Mouse (Mus musculus) erythroblast, embryonic 14.5 days (primary cell): ENCODE data around the gene Tns1. TPM values are rescaled to one million over a fixed set of nuclear protein-coding genes. Genes with fewer than 3 reads are reported as not detected.

Experiments used
- H3K27me3 ChIP-seq: 2 replicates; pipeline ENCODE4 v1.6.1; 2012; ENCODE audit warnings: inconsistent platforms; ENCODE audit not compliant: control insufficient read depth
- H3K36me3 ChIP-seq: 2 replicates; pipeline ENCODE4 v1.6.1; 2012; ENCODE audit warnings: mild to moderate bottlenecking, inconsistent platforms; ENCODE audit not compliant: control insufficient read depth
- H3K4me1 ChIP-seq: 2 replicates; pipeline ENCODE4 v1.6.1; 2012; ENCODE audit warnings: inconsistent platforms; ENCODE audit not compliant: control insufficient read depth
- H3K4me3 ChIP-seq: replicated peaks from 2 replicates; pipeline ENCODE3; 2012; ENCODE audit warnings: moderate library complexity, mild to moderate bottlenecking, inconsistent platforms
- H3K9me3 ChIP-seq: 2 replicates; pipeline ENCODE4 v1.6.1; 2012; ENCODE audit warnings: low read length, inconsistent platforms, mixed read lengths; ENCODE audit not compliant: control insufficient read depth
- GATA1 ChIP-seq: IDR thresholded peaks from 2 replicates; pipeline ENCODE4 v1.6.1; 2012; ENCODE audit warnings: low read length, inconsistent platforms, mixed read lengths
- TAL1 ChIP-seq: IDR thresholded peaks from 3 replicates; pipeline ENCODE4 v1.6.1; 2012; ENCODE audit warnings: low read length, inconsistent platforms, mixed read lengths
- polyA plus RNA-seq: library from polyadenylated mRNA; stranded (reverse); fragments of >175 nt; gene quantifications from 2 replicates; pipeline ENCODE4 v1.2.3, GENCODE M21; 2012

Gene Tns1
- polyA plus RNA-seq, 1 experiment = 3.6 TPM

DNA sequence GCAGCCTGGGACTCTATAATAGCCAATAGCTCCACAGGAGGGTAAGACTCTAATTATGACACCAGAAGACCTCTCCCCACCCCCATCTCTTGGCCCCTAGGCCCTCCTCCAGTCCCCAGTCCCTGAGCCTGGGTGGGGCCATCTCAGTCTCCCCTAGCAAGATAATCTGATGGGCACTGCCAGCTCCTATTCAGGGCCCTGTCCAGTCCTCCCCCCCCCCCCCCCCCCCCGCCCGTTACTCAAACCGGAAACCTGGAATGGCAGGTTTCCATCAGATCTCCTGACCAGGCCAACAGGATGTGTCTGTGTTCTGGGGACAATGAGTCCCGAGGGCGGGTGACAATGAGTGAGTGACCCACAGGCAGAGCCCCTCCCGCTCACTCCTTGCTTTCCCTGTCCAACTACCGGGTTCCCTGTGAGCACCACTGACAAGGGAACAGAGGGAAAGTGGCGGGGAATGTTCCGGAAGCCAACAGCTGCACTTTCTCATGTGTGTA lies 136.5 kb downstream of the Tns1 start:
- H3K36me3 ChIP-seq = peaks cover 92% of the 10 kb centered on the region
- H3K9me3 ChIP-seq = no peaks in the 10 kb centered on the region
- H3K4me3 ChIP-seq = no peak overlapping the region
- peaks cover 10% of the 10 kb centered on the region; the same call in 1 of the 2 replicates for H3K4me1 ChIP-seq
- H3K27me3 ChIP-seq = no peaks in the 10 kb centered on the region
- no peak for TF ChIP-seq GATA1
- TF ChIP-seq TAL1 = no peak

DNA sequence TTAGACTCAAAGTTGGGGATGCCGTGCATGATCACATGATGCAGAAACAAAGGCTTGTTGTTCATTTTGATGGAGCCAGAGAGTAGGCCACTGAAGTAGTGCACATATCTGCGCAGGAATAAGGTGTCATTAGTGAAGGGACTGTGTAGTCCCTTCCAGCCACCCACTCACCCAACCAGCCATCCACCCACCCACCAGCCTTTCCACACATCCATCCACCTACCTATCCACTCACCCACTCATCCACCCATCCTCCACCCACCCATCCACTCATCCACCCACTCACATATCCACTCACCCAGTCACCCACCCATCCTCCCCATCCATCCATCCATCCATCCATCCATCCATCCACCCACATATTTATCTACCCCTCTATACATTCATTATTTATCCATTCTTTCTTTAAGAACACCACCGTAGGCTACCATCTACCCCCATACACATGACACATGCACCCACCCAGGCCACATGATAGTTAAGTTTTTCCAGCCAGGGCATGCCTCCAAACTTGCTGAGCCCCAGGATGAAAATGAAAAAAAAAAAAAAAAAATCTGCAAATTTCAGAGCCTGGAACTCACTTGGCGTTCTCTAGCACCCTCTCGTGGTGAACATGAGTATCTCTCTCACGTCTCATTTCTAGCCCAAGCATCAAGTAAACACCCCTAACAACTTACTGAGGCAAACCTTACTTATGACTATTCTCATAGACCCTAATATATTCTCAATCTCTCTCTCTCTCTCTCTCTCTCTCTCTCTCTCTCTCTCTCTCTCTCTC lies 137.8 kb downstream of the Tns1 start:
- Histone ChIP-seq H3K27me3 (no peaks in the 10 kb centered on the region), H3K9me3 (no peaks in the 10 kb centered on the region), H3K4me3 (no peak overlapping the region), H3K36me3 (peaks cover 92% of the 10 kb centered on the region), H3K4me1 (peaks cover 10% of the 10 kb centered on the region; the same call in 1 of the 2 replicates)
- TF ChIP-seq GATA1 (no peak), TAL1 (no peak)

DNA sequence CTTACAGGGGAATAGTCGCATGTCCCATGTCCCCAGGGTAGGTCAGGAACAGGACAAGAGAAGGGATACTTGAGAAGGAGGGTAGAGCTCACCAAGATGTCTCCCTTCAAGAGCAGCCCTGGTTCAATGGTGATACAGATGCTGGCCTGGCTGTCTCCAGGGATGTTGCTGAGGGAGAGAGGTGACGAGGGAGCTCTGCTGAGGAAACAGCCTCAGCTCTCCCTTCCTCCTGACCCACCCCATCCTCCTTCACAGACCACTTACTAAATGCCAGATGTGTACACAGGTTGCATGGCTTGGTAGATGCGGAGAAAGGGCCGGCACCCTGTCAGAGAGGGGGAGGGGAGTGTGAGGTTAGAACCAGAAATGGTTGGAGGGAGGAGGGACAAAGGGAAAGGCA lies 138.6 kb downstream of the Tns1 start:
- TF ChIP-seq TAL1 (no peak), GATA1 (no peak)
- H3K9me3 ChIP-seq = no peaks in the 10 kb centered on the region
- no peaks in the 10 kb centered on the region for H3K27me3 ChIP-seq
- H3K36me3 ChIP-seq = peaks cover 92% of the 10 kb centered on the region
- peaks cover 10% of the 10 kb centered on the region; the same call in 1 of the 2 replicates for H3K4me1 ChIP-seq
- no peak overlapping the region for H3K4me3 ChIP-seq

DNA sequence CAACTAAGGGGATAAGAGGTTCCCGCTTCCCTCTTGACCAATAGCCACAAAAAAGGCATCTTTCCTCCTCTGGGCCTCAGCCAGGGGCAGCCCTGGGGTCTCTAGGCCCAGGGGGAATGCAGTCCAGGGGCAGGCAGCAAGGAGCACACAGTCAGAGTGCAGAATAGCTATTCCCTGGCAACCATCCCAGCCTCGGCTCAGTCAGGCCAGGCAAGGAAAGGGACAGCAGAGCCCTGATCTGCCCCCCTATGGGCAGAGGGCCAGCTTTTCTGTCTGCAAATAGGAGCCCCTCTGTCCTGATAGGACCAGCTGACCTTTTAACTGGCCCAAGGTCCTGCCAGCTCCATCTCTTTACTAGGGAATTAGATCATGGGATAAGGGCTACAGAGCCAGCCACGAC lies 145.0 kb downstream of the Tns1 start:
- H3K9me3 ChIP-seq = no peaks in the 10 kb centered on the region
- no peak for TF ChIP-seq TAL1
- no peak for TF ChIP-seq GATA1
- no peaks in the 10 kb centered on the region for H3K27me3 ChIP-seq
- no peaks in the 10 kb centered on the region for H3K4me1 ChIP-seq
- H3K36me3 ChIP-seq = peaks cover 98% of the 10 kb centered on the region
- no peak overlapping the region for H3K4me3 ChIP-seq

DNA sequence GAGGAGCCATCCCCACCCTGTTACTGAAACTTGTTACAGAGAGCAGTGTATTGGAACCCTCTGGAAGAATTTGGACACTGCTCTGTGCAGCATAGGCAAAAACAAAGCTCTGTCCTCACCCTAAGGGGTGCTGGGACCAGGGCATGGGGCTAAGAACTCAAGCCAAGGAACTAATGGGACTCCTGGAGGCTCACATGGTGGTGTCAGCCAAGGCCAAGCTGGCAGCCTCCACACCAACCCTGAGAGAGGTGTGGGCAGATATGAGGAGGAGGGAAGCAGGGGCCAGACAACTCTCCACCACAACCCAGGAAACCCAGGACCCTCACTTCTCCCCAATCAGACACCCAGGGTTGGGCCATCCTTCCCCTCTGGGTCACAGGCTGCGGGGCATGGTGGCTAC lies 145.7 kb downstream of the Tns1 start:
- no peaks in the 10 kb centered on the region for H3K4me1 ChIP-seq
- no peak overlapping the region for H3K4me3 ChIP-seq
- no peaks in the 10 kb centered on the region for H3K9me3 ChIP-seq
- H3K36me3 ChIP-seq = peaks cover 98% of the 10 kb centered on the region
- H3K27me3 ChIP-seq = no peaks in the 10 kb centered on the region
- no peak for TF ChIP-seq TAL1
- TF ChIP-seq GATA1 = no peak

DNA sequence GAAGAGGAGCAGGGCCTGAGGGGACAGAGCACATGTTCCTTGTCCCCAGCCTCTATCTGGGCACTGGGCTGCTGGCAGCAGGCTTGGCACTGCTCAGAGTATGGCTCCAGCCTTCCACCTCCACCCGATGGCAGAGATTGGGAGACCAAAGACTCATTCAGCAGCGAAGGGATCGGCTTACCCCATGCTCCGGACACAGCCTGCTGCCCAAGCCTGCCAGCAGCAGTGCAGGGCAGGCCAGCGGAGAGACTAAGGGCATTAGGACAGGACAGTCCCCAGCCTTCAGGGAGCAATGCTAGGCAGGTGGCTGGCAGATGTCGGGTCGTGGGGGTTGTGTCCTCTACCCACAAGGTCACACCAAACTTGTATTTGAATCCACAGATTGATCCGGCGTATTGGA lies 150.3 kb downstream of the Tns1 start:
- TF ChIP-seq GATA1 = no peak
- no peak for TF ChIP-seq TAL1
- no peaks in the 10 kb centered on the region for H3K4me1 ChIP-seq
- no peaks in the 10 kb centered on the region for H3K9me3 ChIP-seq
- H3K36me3 ChIP-seq = peaks cover 94% of the 10 kb centered on the region
- H3K4me3 ChIP-seq = no peak overlapping the region
- H3K27me3 ChIP-seq = no peaks in the 10 kb centered on the region

DNA sequence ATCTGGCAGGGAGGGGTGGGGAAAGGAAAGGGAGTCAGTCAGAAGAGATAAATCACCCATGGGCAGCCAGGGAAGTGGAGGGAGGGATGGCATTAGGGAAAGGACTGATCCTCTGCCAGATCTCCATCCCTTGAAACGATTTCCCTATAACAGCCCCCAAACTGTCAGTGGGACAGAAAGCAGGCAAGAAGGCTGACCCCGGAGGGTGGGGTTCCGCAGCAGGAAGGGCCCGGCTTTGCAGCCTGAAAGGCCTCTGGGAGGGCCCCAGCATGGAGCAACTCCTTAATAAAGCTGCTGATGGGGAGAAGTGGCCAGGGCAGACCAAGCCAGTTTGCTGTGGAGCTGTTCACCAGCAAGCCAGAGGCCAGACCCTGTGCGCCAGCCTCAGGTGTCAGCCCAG lies 151.5 kb downstream of the Tns1 start:
- no peaks in the 10 kb centered on the region for H3K9me3 ChIP-seq
- no peak overlapping the region for H3K4me3 ChIP-seq
- H3K4me1 ChIP-seq = no peaks in the 10 kb centered on the region
- TF ChIP-seq TAL1 (no peak), GATA1 (no peak)
- no peaks in the 10 kb centered on the region for H3K27me3 ChIP-seq
- H3K36me3 ChIP-seq = peaks cover 93% of the 10 kb centered on the region

DNA sequence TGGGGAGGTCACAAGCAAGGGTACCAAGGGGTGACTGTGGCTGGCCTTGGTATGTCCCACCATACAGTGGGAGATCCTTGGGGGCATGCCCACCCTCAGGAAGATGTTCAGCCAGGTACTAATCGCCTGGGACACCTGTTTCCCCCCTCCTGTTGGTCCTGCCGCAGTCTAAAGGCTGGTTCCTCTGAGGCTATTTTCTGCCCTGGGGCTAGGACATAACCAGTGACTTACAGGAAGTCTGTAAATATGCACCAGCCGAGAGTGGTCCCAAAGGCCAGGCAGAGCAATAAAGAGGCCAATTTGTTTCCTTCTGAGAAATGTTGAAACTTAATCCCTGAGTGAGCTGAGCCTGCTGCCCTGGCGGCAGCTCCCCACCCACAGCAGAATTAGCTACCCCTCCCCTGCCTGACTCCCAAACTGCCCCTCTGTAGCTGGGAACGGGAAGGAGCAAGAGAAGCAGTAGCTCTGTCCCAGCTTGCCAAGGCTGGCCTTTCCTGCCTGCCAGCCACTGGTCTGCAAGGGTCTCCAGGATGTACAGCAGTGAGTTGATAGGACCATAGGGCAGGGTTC lies 154.0 kb downstream of the Tns1 start:
- Histone ChIP-seq H3K36me3 (peaks cover 89% of the 10 kb centered on the region), H3K9me3 (no peaks in the 10 kb centered on the region)

DNA sequence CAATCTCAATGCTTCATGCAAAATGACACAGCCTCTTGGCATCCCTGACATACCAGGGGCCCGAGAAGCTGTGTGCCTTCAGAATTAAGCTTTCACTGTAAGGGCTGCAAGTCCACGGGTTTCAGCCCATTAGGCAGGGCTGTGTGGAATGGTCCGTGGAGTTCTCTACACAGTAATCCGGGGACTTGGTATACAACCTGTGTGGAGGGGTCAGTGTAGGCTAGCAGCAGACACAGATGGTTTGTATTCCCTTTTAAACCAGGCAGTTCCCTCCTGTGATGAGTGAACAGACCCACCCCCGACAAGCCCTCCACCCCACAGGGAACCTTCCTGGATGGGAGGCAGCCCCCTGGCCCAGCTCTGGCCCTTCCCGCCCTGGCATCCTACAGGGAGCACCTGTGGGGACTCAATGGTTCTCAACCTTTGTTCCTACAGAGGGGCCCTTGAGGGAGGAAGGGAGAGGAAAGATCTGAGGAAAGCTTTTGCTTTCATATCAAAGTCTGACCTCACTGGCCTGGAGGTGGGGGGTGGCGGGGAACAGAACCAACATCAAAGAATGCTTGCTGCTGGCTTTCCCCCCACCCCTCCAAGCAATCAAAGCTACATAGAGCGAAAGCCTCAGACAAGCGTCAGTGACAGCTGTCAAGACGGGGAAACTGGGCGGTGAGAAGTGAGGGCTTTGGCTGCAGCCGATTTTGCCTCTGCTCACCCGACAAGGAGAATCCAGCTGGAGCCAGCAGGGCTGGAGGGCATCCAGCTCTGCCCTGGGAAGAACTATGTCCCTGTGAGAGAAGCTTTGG lies 155.3 kb downstream of the Tns1 start:
- Histone ChIP-seq H3K36me3 (peaks cover 82% of the 10 kb centered on the region), H3K4me3 (no peak overlapping the region)

More for the DNA sequence above, 154.0 kb downstream of the Tns1 start:
- TF ChIP-seq TAL1 (no peak), GATA1 (no peak)
- Histone ChIP-seq H3K27me3 (no peaks in the 10 kb centered on the region), H3K4me1 (peaks cover 7% of the 10 kb centered on the region), H3K4me3 (no peak overlapping the region)

More for the DNA sequence above, 155.3 kb downstream of the Tns1 start:
- peaks cover 7% of the 10 kb centered on the region for H3K4me1 ChIP-seq
- no peak for TF ChIP-seq GATA1
- no peak for TF ChIP-seq TAL1
- no peaks in the 10 kb centered on the region for H3K9me3 ChIP-seq
- H3K27me3 ChIP-seq = no peaks in the 10 kb centered on the region
